Mouse (Mus musculus): ENCODE measurements around the gene Bmper. TPM values are rescaled to one million over a fixed set of nuclear protein-coding genes. Genes with fewer than 3 reads are reported as not detected.

Bmper gene
- polyA plus RNA-seq, 1 experiment from 2014 or later = 10.8 TPM

DNA sequence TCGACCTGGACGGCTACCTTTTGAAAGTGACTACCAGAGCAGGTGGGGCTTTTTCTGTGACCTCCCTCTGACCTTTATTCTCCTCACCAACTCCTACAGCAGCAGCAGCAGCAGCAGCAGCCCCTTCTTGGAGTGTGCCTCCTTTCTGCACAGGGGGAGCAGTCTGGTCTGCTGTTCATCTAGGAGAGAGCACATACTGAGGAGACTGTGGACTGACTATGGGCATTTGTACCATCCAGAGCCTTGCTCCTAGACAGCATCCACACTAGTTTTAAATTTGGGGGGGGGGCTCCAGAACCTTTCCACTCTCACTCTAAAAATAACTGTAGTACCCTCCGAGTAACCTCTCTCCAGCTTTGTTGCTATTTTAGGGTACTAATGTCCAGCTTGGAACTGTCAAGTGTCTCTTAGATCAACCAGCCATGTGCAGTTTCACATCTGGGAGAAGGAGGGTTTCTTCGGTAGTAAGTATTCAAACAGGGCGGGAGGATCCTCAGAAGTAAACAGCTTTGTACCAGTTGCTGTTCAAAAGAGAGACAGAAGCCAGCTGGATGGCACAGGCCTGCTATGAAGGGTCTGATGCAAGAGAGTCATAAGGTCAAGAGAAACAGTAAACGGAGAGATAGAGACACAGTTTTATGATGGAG lies 176.9 kb downstream of the Bmper start:
- DNase-seq (ENCODE audit: low spot score) (no peak), ATAC-seq (replicated peaks; ENCODE audit: insufficient number of reproducible peaks, low FRiP score, low TSS enrichment, low read depth) (no peak)
- H3K4me1 ChIP-seq (ENCODE audit: control insufficient read depth, insufficient read depth, low read length) = no peaks in the 10 kb centered on the region
- no peak overlapping the region for H3K9ac ChIP-seq (replicated peaks; ENCODE audit: low read length)
- H3K36me3 ChIP-seq (replicated peaks; ENCODE audit: control insufficient read depth, insufficient read depth, low read depth, low read length) = no peaks in the 10 kb centered on the region
- no peak overlapping the region for H3K4me2 ChIP-seq (ENCODE audit: low read depth, low read length)
- H3K27ac ChIP-seq (replicated peaks; ENCODE audit: low read depth, low read length) = no peak overlapping the region
- 63% methylated on average over 6 of the region's 6 CpGs for WGBS
- no peak overlapping the region for H3K4me3 ChIP-seq (ENCODE audit: low read depth, low read length)
- H3K27me3 ChIP-seq (ENCODE audit: control insufficient read depth, insufficient read depth, low read length) = no peaks in the 10 kb centered on the region
- no peaks in the 10 kb centered on the region for H3K9me3 ChIP-seq (replicated peaks; ENCODE audit: control insufficient read depth, low read length)

DNA sequence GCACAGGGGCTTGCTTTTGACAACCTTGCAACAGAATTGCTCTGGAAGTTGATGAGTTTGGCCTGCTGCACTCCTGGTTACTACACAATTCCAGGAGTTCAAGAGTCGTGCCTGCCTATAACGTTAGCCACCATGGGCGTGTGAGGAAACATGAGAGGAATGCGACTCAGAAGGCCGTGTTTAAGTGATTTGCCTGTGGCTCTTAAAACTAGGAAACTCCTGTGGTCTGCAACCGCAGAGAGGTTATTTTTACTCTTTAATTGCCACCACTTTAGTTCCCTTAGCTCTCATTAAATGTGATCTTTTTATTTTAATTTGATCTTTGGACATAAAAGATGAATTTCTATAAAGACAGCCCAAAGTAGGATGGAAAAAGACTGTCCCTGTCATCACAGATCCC lies 184.5 kb downstream of the Bmper start:
- no peaks in the 10 kb centered on the region for H3K27me3 ChIP-seq (ENCODE audit: control insufficient read depth, insufficient read depth, low read length)
- H3K27ac ChIP-seq (replicated peaks; ENCODE audit: low read depth, low read length) = no peak overlapping the region
- ATAC-seq (replicated peaks; ENCODE audit: insufficient number of reproducible peaks, low FRiP score, low TSS enrichment, low read depth) (no peak), DNase-seq (ENCODE audit: low spot score) (no peak)
- H3K9me3 ChIP-seq (replicated peaks; ENCODE audit: control insufficient read depth, low read length) = no peaks in the 10 kb centered on the region
- no peaks in the 10 kb centered on the region for H3K36me3 ChIP-seq (replicated peaks; ENCODE audit: control insufficient read depth, insufficient read depth, low read depth, low read length)
- H3K9ac ChIP-seq (replicated peaks; ENCODE audit: low read length) = no peak overlapping the region
- no peaks in the 10 kb centered on the region for H3K4me1 ChIP-seq (ENCODE audit: control insufficient read depth, insufficient read depth, low read length)
- H3K4me3 ChIP-seq (ENCODE audit: low read depth, low read length) = no peak overlapping the region
- H3K4me2 ChIP-seq (ENCODE audit: low read depth, low read length) = no peak overlapping the region
- 45% methylated on average over 6 of the region's 6 CpGs for WGBS

DNA sequence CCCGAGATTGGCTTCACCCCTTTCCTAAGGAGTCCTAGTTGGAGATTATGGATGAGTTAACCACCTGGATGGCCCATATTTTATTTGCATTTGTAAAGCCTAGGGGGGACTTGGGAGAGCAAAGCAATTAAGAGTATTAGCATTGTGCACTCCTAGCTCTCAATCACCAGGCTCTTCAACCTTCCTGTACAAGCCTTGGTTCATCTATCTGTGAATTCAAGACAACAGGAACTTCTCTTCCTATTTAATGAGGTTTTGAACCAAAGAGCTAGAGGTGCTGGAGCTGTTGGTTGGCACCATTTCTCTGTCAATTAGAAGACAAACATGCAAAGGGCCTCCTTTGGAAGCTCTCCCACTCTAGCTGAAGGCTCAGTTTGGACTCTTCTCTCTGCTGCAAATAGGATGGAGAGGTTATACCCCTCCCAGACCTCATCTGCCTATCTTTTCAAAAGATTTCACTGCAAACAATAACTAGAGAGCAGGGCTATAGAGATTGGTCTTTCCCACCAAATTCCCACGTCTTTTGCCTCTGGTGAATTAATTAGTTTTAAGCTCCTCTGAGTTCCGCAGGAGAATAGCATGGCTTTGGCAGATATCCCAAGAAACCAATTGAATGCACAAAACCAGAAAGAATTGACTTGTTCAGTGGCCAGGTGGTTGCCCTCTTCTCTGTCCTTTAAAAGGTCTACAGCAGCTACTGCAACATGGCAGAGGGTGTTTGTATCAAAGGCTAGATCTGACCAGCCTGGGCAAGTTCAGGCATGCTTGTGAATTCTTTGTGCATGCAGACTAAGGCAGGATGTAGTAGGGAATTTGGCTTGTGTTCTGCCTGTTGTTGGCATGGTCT lies 185.3 kb downstream of the Bmper start:
- Histone ChIP-seq H3K36me3 (replicated peaks; ENCODE audit: control insufficient read depth, insufficient read depth, low read depth, low read length) (no peaks in the 10 kb centered on the region), H3K4me2 (ENCODE audit: low read depth, low read length) (no peak overlapping the region), H3K9me3 (replicated peaks; ENCODE audit: control insufficient read depth, low read length) (no peaks in the 10 kb centered on the region), H3K9ac (replicated peaks; ENCODE audit: low read length) (no peak overlapping the region), H3K27me3 (ENCODE audit: control insufficient read depth, insufficient read depth, low read length) (no peaks in the 10 kb centered on the region), H3K27ac (replicated peaks; ENCODE audit: low read depth, low read length) (no peak overlapping the region), H3K4me3 (ENCODE audit: low read depth, low read length) (no peak overlapping the region), H3K4me1 (ENCODE audit: control insufficient read depth, insufficient read depth, low read length) (no peaks in the 10 kb centered on the region)
- no peak for ATAC-seq (replicated peaks; ENCODE audit: insufficient number of reproducible peaks, low FRiP score, low TSS enrichment, low read depth)
- no peak for DNase-seq (ENCODE audit: low spot score)
- WGBS = 79% methylated on average over 3 of the region's 3 CpGs

DNA sequence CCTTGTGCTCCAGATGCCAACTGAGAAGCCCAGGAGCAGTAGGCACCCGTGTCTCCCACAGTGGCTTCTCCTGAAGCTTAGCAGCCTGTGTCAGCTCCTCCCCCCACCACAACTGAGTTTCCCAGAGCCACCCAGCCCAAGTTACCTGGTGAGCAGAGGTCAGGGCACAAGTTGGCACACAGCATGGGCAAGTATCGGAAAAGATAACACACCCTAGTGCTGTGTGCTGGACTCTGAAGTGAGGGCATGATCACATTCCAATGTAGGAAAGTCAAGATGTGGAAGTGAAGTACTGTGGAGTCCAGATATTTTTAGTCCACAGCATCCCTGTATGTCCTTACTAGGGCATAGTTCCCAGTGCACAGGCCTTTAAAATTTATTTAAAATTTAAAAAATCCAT lies 187.7 kb downstream of the Bmper start:
- Histone ChIP-seq H3K4me1 (ENCODE audit: control insufficient read depth, insufficient read depth, low read length) (no peaks in the 10 kb centered on the region), H3K27me3 (ENCODE audit: control insufficient read depth, insufficient read depth, low read length) (no peaks in the 10 kb centered on the region), H3K36me3 (replicated peaks; ENCODE audit: control insufficient read depth, insufficient read depth, low read depth, low read length) (no peaks in the 10 kb centered on the region), H3K4me3 (ENCODE audit: low read depth, low read length) (no peak overlapping the region), H3K9me3 (replicated peaks; ENCODE audit: control insufficient read depth, low read length) (no peaks in the 10 kb centered on the region), H3K27ac (replicated peaks; ENCODE audit: low read depth, low read length) (no peak overlapping the region), H3K9ac (replicated peaks; ENCODE audit: low read length) (no peak overlapping the region), H3K4me2 (ENCODE audit: low read depth, low read length) (no peak overlapping the region)
- DNase-seq (ENCODE audit: low spot score) (no peak), ATAC-seq (replicated peaks; ENCODE audit: insufficient number of reproducible peaks, low FRiP score, low TSS enrichment, low read depth) (no peak)
- 60% methylated on average over 2 of the region's 2 CpGs for WGBS

DNA sequence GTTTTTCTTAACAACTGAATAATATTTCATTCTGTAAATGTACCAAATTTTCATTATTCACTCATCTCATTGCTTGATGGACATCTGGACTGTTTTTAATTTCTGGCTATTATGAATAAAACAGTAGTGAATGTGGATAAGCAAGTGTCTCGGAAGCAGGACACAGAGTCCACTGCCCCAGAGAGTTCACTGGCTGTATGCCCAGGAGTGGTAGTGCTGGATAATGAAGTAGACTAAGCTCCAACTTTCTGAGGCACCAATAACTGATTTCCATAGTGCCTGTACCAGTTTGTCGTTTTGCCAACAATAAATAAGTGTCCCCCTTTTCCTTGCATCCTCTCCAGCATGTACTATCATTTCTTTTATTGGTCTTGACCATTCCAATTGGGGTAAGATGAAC lies 190.1 kb downstream of the Bmper start:
- WGBS = 89% methylated on average over 2 of the region's 2 CpGs
- H3K4me1 ChIP-seq (ENCODE audit: control insufficient read depth, insufficient read depth, low read length) = no peaks in the 10 kb centered on the region
- no peaks in the 10 kb centered on the region for H3K36me3 ChIP-seq (replicated peaks; ENCODE audit: control insufficient read depth, insufficient read depth, low read depth, low read length)
- H3K9ac ChIP-seq (replicated peaks; ENCODE audit: low read length) = no peak overlapping the region
- no peaks in the 10 kb centered on the region for H3K9me3 ChIP-seq (replicated peaks; ENCODE audit: control insufficient read depth, low read length)
- H3K27me3 ChIP-seq (ENCODE audit: control insufficient read depth, insufficient read depth, low read length) = no peaks in the 10 kb centered on the region
- no peak overlapping the region for H3K4me2 ChIP-seq (ENCODE audit: low read depth, low read length)
- H3K27ac ChIP-seq (replicated peaks; ENCODE audit: low read depth, low read length) = no peak overlapping the region
- no peak overlapping the region for H3K4me3 ChIP-seq (ENCODE audit: low read depth, low read length)
- DNase-seq (ENCODE audit: low spot score) (no peak), ATAC-seq (replicated peaks; ENCODE audit: insufficient number of reproducible peaks, low FRiP score, low TSS enrichment, low read depth) (no peak)

DNA sequence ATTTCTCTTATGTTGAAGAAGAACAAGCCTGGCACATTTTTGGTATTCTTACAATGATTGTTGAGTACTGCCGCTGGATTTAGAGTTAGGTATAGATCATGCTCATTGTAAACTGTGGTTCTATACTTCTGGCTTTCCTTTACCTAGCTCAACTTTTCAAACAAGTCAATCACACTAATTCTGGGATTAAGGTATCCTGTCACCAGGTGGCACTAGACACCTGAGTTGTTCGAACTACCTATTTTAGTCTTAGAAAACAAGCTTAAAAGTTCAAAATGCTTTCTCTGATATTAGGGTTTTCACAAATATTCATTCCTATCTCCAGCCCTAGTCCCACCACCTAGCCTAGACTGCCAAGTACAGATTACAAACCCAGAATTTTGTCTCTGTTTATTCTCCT lies 196.2 kb downstream of the Bmper start:
- Histone ChIP-seq H3K27ac (replicated peaks; ENCODE audit: low read depth, low read length) (no peak overlapping the region), H3K9ac (replicated peaks; ENCODE audit: low read length) (no peak overlapping the region), H3K9me3 (replicated peaks; ENCODE audit: control insufficient read depth, low read length) (no peaks in the 10 kb centered on the region), H3K27me3 (ENCODE audit: control insufficient read depth, insufficient read depth, low read length) (no peaks in the 10 kb centered on the region), H3K4me1 (ENCODE audit: control insufficient read depth, insufficient read depth, low read length) (no peaks in the 10 kb centered on the region), H3K4me2 (ENCODE audit: low read depth, low read length) (no peak overlapping the region), H3K36me3 (replicated peaks; ENCODE audit: control insufficient read depth, insufficient read depth, low read depth, low read length) (no peaks in the 10 kb centered on the region), H3K4me3 (ENCODE audit: low read depth, low read length) (no peak overlapping the region)
- WGBS = 92% methylated on average over 2 of the region's 2 CpGs
- DNase-seq (ENCODE audit: low spot score) = no peak
- no peak for ATAC-seq (replicated peaks; ENCODE audit: insufficient number of reproducible peaks, low FRiP score, low TSS enrichment, low read depth)

DNA sequence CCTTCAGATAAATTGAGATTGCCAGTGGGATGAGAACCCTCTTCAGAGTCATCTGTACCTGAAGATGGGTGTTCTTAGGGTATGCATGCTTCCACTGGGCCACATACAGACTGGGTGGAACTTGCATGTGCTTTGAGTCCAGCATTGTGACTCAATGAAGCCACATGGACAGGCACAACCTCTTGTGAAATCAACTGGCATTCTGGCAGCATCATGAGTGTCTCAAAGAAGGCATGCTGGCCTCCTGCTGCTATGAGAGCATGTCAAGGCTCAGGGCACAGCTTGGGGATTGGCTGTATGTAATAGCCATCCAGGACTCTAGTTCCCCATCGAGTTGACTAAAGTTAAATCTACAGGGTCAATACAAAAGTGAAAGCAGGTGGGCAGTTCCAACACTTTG lies 200.9 kb downstream of the Bmper start:
- Histone ChIP-seq H3K27ac (replicated peaks; ENCODE audit: low read depth, low read length) (no peak overlapping the region), H3K9ac (replicated peaks; ENCODE audit: low read length) (no peak overlapping the region), H3K4me3 (ENCODE audit: low read depth, low read length) (no peak overlapping the region), H3K4me1 (ENCODE audit: control insufficient read depth, insufficient read depth, low read length) (no peaks in the 10 kb centered on the region), H3K36me3 (replicated peaks; ENCODE audit: control insufficient read depth, insufficient read depth, low read depth, low read length) (no peaks in the 10 kb centered on the region), H3K9me3 (replicated peaks; ENCODE audit: control insufficient read depth, low read length) (no peaks in the 10 kb centered on the region), H3K4me2 (ENCODE audit: low read depth, low read length) (no peak overlapping the region), H3K27me3 (ENCODE audit: control insufficient read depth, insufficient read depth, low read length) (no peaks in the 10 kb centered on the region)
- ATAC-seq (replicated peaks; ENCODE audit: insufficient number of reproducible peaks, low FRiP score, low TSS enrichment, low read depth) (no peak), DNase-seq (ENCODE audit: low spot score) (no peak)
- WGBS = 79% methylated on average over 1 of the region's 1 CpGs

DNA sequence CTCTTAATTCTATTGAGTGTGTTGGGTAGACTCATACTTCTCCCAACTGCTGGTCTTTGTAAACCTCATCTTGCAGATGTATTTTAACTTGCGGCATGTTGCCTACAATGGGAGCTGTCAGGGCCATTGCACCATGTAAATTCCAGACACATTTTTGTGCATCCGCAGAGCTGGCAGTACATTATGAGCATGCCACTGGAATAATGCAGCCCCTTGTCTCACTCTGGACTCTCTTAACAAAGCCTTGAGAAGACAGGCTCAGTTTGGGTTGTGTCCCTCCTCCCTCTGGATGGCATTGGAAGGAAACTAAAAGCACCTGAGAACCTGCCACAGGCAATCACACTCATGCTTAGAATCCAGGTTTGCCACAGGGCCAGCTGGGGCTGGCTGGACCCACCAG lies 209.8 kb downstream of the Bmper start:
- no peaks in the 10 kb centered on the region for H3K9me3 ChIP-seq (replicated peaks; ENCODE audit: control insufficient read depth, low read length)
- 91% methylated on average over 2 of the region's 2 CpGs for WGBS
- ATAC-seq (replicated peaks; ENCODE audit: insufficient number of reproducible peaks, low FRiP score, low TSS enrichment, low read depth) (no peak), DNase-seq (ENCODE audit: low spot score) (no peak)
- H3K4me1 ChIP-seq (ENCODE audit: control insufficient read depth, insufficient read depth, low read length) = no peaks in the 10 kb centered on the region
- no peaks in the 10 kb centered on the region for H3K27me3 ChIP-seq (ENCODE audit: control insufficient read depth, insufficient read depth, low read length)
- H3K4me3 ChIP-seq (ENCODE audit: low read depth, low read length) = no peak overlapping the region
- H3K36me3 ChIP-seq (replicated peaks; ENCODE audit: control insufficient read depth, insufficient read depth, low read depth, low read length) = no peaks in the 10 kb centered on the region
- H3K4me2 ChIP-seq (ENCODE audit: low read depth, low read length) = no peak overlapping the region
- H3K27ac ChIP-seq (replicated peaks; ENCODE audit: low read depth, low read length) = no peak overlapping the region
- H3K9ac ChIP-seq (replicated peaks; ENCODE audit: low read length) = no peak overlapping the region
